In genomic region chr12:71048561-71048960, GRCm38 (mm10) we compare ENCODE assay signal across 7 mouse cellular contexts. TPM values are rescaled to one million over a fixed set of nuclear protein-coding genes. Genes with fewer than 3 reads are reported as not detected.
DNase-seq lines count a peak whose midpoint lies in the region; ATAC-seq and TF ChIP-seq lines count a peak whose summit lies in the region.

No protein-coding gene starts in this region.

- H3K4me1 ChIP-seq in embryonic facial prominence, embryonic 13.5 days, result peaks cover 14% of the 10 kb centered on the region
- H3K4me1 ChIP-seq in hindbrain, embryonic 11.5 days (replicated peaks; ENCODE audit: control insufficient read depth, insufficient read depth, low read length), result no peaks in the 10 kb centered on the region
- H3K4me1 ChIP-seq in neural tube, embryonic 12.5 days, result peaks cover 4% of the 10 kb centered on the region

- H3K27ac ChIP-seq in layer of hippocampus, adult 2 months, result peak overlapping the region; percentile 91
- H3K27ac ChIP-seq in embryonic facial prominence, embryonic 13.5 days, result peak overlapping the region; percentile 89
- H3K27ac ChIP-seq in hindbrain, embryonic 11.5 days (ENCODE audit: low read depth, low read length), result peak overlapping the region; percentile 25
- H3K27ac ChIP-seq in neural tube, embryonic 12.5 days, result 0 out of 2 replicates have a peak overlapping the region, but pooled peaks have one; percentile 34

- WGBS in embryonic facial prominence, embryonic 13.5 days, result 67% methylated on average over 1 of the region's 1 CpGs
- WGBS in hindbrain, embryonic 11.5 days, result 89% methylated on average over 1 of the region's 1 CpGs
- WGBS in neural tube, embryonic 12.5 days, result 73% methylated on average over 1 of the region's 1 CpGs

- no peak for ATAC-seq in embryonic facial prominence, embryonic 13.5 days (ENCODE audit: insufficient number of reproducible peaks, insufficient read depth, low FRiP score, low TSS enrichment, low read depth)
- ATAC-seq in hindbrain, embryonic 11.5 days (ENCODE audit: low FRiP score), result no peak
- ATAC-seq in neural tube, embryonic 12.5 days (ENCODE audit: low FRiP score, low read depth), result no peak

- H3K9me3 ChIP-seq in embryonic facial prominence, embryonic 13.5 days, result no peaks in the 10 kb centered on the region; the same call in 1 of the 2 replicates
- H3K9me3 ChIP-seq in hindbrain, embryonic 11.5 days (ENCODE audit: control insufficient read depth, low read length), result no peaks in the 10 kb centered on the region
- H3K9me3 ChIP-seq in neural tube, embryonic 12.5 days, result no peaks in the 10 kb centered on the region

- no peak for DNase-seq in layer of hippocampus, adult 2 months (ENCODE audit: low spot score in 2 of 2)
- DNase-seq in layer of hippocampus, adult 9-10 months (ENCODE audit: low spot score), result no peak
- DNase-seq in hindbrain, embryonic 11.5 days (ENCODE audit: low spot score), result no peak
- DNase-seq in thymus, postnatal 36 days, result no peak
- DNase-seq in layer of hippocampus, adult 8-10 months (ENCODE audit: low spot score in 2 of 2), result no peak

- peaks cover 26% of the 10 kb centered on the region for H3K36me3 ChIP-seq in embryonic facial prominence, embryonic 13.5 days
- H3K36me3 ChIP-seq in hindbrain, embryonic 11.5 days (ENCODE audit: control insufficient read depth, insufficient read depth, low read length), result peaks cover 7% of the 10 kb centered on the region; the same call in 1 of the 2 replicates
- peaks cover 9% of the 10 kb centered on the region for H3K36me3 ChIP-seq in neural tube, embryonic 12.5 days

- no peak overlapping the region for H3K9ac ChIP-seq in embryonic facial prominence, embryonic 13.5 days
- H3K9ac ChIP-seq in hindbrain, embryonic 11.5 days (ENCODE audit: low read depth, low read length), result no peak overlapping the region
- 0 out of 2 replicates have a peak overlapping the region, but pooled peaks have one; percentile 33 for H3K9ac ChIP-seq in neural tube, embryonic 12.5 days

- peak overlapping the region; percentile 75 for H3K4me3 ChIP-seq in layer of hippocampus, adult 2 months
- peak overlapping the region; percentile 31 for H3K4me3 ChIP-seq in embryonic facial prominence, embryonic 13.5 days
- peak overlapping the region; percentile 16; the same call in 1 of the 2 replicates for H3K4me3 ChIP-seq in hindbrain, embryonic 11.5 days (ENCODE audit: low read depth, low read length)
- H3K4me3 ChIP-seq in neural tube, embryonic 12.5 days, result peak overlapping the region; percentile 31

- peak overlapping the region; percentile 56 for H3K4me2 ChIP-seq in embryonic facial prominence, embryonic 13.5 days
- H3K4me2 ChIP-seq in hindbrain, embryonic 11.5 days (replicated peaks; ENCODE audit: low read depth, low read length), result peak overlapping the region; percentile 18; the same call in 1 of the 2 replicates
- peak overlapping the region; percentile 58 for H3K4me2 ChIP-seq in neural tube, embryonic 12.5 days (replicated peaks)

- H3K27me3 ChIP-seq in embryonic facial prominence, embryonic 13.5 days, result no peaks in the 10 kb centered on the region
- no peaks in the 10 kb centered on the region for H3K27me3 ChIP-seq in hindbrain, embryonic 11.5 days (ENCODE audit: control insufficient read depth, insufficient read depth, low read length)
- H3K27me3 ChIP-seq in neural tube, embryonic 12.5 days (replicated peaks), result no peaks in the 10 kb centered on the region

- no peak for TF ChIP-seq CTCF in layer of hippocampus, adult 2 months (conservative IDR thresholded peaks at IDR 0.05)

RNA-seq across cellular contexts. Expression of gene Arid4a, which starts 32.8 kb away (rescaled TPM):
- total RNA-seq in layer of hippocampus, adult 2 months (2021), result 10 to 100 TPM; 37.3 to 40.2 TPM
- 41.8 and 44.3 TPM in 2 replicates for polyA plus RNA-seq in embryonic facial prominence, embryonic 13.5 days (2015; fragmentation: Nextera tagmentation; extraction: Ambion mirVana)
- polyA plus RNA-seq in hindbrain, embryonic 11.5 days (2014; fragmentation: Nextera tagmentation; extraction: Ambion mirVana), result 32.8 and 38.4 TPM in 2 replicates
- polyA plus RNA-seq in neural tube, embryonic 12.5 days (2016; fragmentation: Nextera tagmentation; extraction: Ambion mirVana), result 36.7 and 39.5 TPM in 2 replicates
- 10 to 100 TPM; 31.8 to 40.3 (median 35.7) TPM for total RNA-seq in layer of hippocampus, adult 8-10 months (2022)

Comparison
In these comparisons a context has a peak if more than half of its experiments do, and no peak if none do; other contexts are left out.
1. H3K27ac ChIP-seq: peak in every context shown above with its lines; median percentile 91 in layer of hippocampus, adult 2 months; 89 in embryonic facial prominence, embryonic 13.5 days; 34 in neural tube, embryonic 12.5 days; 25 in hindbrain, embryonic 11.5 days.
2. H3K4me3 ChIP-seq: peak in every context shown above with its lines; median percentile 75 in layer of hippocampus, adult 2 months; 31 in embryonic facial prominence, embryonic 13.5 days; 31 in neural tube, embryonic 12.5 days; 16 in hindbrain, embryonic 11.5 days.